Mouse (Mus musculus) midbrain, embryonic 11.5 days (tissue): ENCODE measurements around the gene Hdac11. TPM values are rescaled to one million over a fixed set of nuclear protein-coding genes. Genes with fewer than 3 reads are reported as not detected.

Experiments used
- ATAC-seq: fragments of 200-750 bp; cut with Nextera tagmentation; 2 replicates; pipeline ENCODE4 v1.8.0; 2017; ENCODE audit warnings: moderate TSS enrichment, moderate library complexity; ENCODE audit not compliant: low FRiP score
- DNase-seq: peaks from one replicate; pipeline ENCODE4 v3.0.0; 2015; ENCODE audit warnings: low spot score; ENCODE audit errors: missing footprints
- H3K27ac ChIP-seq: fragments of 300-500 bp; sonication (generic); 2 replicates; pipeline ENCODE4 v1.5.1; 2014; ENCODE audit warnings: low read depth, low read length
- H3K27me3 ChIP-seq: fragments of 300-500 bp; sonication (generic); 2 replicates; pipeline ENCODE4 v1.6.1; 2014; ENCODE audit warnings: mild to moderate bottlenecking, low read length, moderate library complexity, mixed read lengths; ENCODE audit not compliant: control insufficient read depth, insufficient read depth
- H3K36me3 ChIP-seq: fragments of 300-500 bp; sonication (generic); 2 replicates; pipeline ENCODE4 v1.6.1; 2014; ENCODE audit warnings: mild to moderate bottlenecking, low read length, moderate library complexity, mixed read lengths; ENCODE audit not compliant: control insufficient read depth, insufficient read depth
- H3K4me1 ChIP-seq: fragments of 300-500 bp; sonication (generic); 2 replicates; pipeline ENCODE4 v1.6.1; 2014; ENCODE audit warnings: low read length; ENCODE audit not compliant: control insufficient read depth, insufficient read depth
- H3K4me2 ChIP-seq: fragments of 300-500 bp; sonication (generic); 2 replicates; pipeline ENCODE4 v1.6.1; 2014; ENCODE audit warnings: mild to moderate bottlenecking, moderate library complexity
- H3K4me3 ChIP-seq: fragments of 300-500 bp; sonication (generic); 2 replicates; pipeline ENCODE4 v1.5.1; 2014; ENCODE audit warnings: low read depth, low read length
- H3K9ac ChIP-seq: fragments of 300-500 bp; sonication (generic); 2 replicates; pipeline ENCODE4 v1.6.1; 2014; ENCODE audit warnings: low read length
- H3K9me3 ChIP-seq: fragments of 300-500 bp; sonication (generic); 2 replicates; pipeline ENCODE4 v1.6.1; 2016; ENCODE audit warnings: low read length; ENCODE audit not compliant: control insufficient read depth
- WGBS: fragments of 180-500 bp; shearing (Covaris S2); extraction: QIAGEN DNeasy Blood & Tissue Kit; methylation state at CpG from one replicate; pipeline ENCODE4 v1.1.7; 2014; 5-methylcytosine and 5-hydroxymethylcytosine counted together
- polyA plus RNA-seq: library from polyadenylated mRNA; unstranded; fragments of >200 nt; fragmentation: Nextera tagmentation; extraction: Ambion mirVana; gene quantifications from 2 replicates; pipeline ENCODE4 v1.2.1, GENCODE M21; 2014

Hdac11 gene
- polyA plus RNA-seq, 1 experiment from 2014 or later = 13.0 TPM

GRCm38 (mm10) chr6:91185502-91185901 lies 29.0 kb downstream of the Hdac11 start:
- ATAC-seq (no peak), DNase-seq (no peak)
- Histone ChIP-seq H3K27ac (no peak overlapping the region), H3K9me3 (no peaks in the 10 kb centered on the region), H3K27me3 (no peaks in the 10 kb centered on the region), H3K4me2 (no peak overlapping the region), H3K9ac (no peak overlapping the region), H3K36me3 (no peaks in the 10 kb centered on the region), H3K4me1 (no peaks in the 10 kb centered on the region), H3K4me3 (no peak overlapping the region)
- WGBS = 85% methylated on average over 5 of the region's 5 CpGs

- ATAC-seq (no peak), DNase-seq (no peak)
- no peaks in the 10 kb centered on the region for H3K36me3 ChIP-seq
- no peaks in the 10 kb centered on the region for H3K9me3 ChIP-seq
- WGBS = 48% methylated on average over 4 of the region's 4 CpGs
- H3K27me3 ChIP-seq = no peaks in the 10 kb centered on the region
- H3K4me3 ChIP-seq = no peak overlapping the region
- no peaks in the 10 kb centered on the region for H3K4me1 ChIP-seq
- no peak overlapping the region for H3K4me2 ChIP-seq
- H3K27ac ChIP-seq = no peak overlapping the region
- H3K9ac ChIP-seq = no peak overlapping the region
These were observed 29.9 kb downstream of the Hdac11 start for GRCm38 (mm10) chr6:91186161-91186931.

GRCm38 (mm10) chr6:91186934-91187333 lies 30.5 kb downstream of the Hdac11 start:
- Histone ChIP-seq H3K4me2 (no peak overlapping the region), H3K9me3 (no peaks in the 10 kb centered on the region), H3K27ac (no peak overlapping the region), H3K9ac (no peak overlapping the region), H3K36me3 (no peaks in the 10 kb centered on the region), H3K27me3 (no peaks in the 10 kb centered on the region), H3K4me3 (no peak overlapping the region), H3K4me1 (no peaks in the 10 kb centered on the region)
- DNase-seq (no peak), ATAC-seq (no peak)
- 86% methylated on average over 6 of the region's 6 CpGs for WGBS

- no peaks in the 10 kb centered on the region for H3K4me1 ChIP-seq
- no peaks in the 10 kb centered on the region for H3K36me3 ChIP-seq
- no peaks in the 10 kb centered on the region for H3K9me3 ChIP-seq
- 76% methylated on average over 3 of the region's 3 CpGs for WGBS
- no peak overlapping the region for H3K4me2 ChIP-seq
- DNase-seq = no peak
- H3K4me3 ChIP-seq = no peak overlapping the region
- H3K9ac ChIP-seq = no peak overlapping the region
- no peak for ATAC-seq
- no peaks in the 10 kb centered on the region for H3K27me3 ChIP-seq
- no peak overlapping the region for H3K27ac ChIP-seq
These were observed 31.4 kb downstream of the Hdac11 start for GRCm38 (mm10) chr6:91187871-91188270.

GRCm38 (mm10) chr6:91189971-91190370 lies 33.5 kb downstream of the Hdac11 start:
- 86% methylated on average over 6 of the region's 6 CpGs for WGBS
- Histone ChIP-seq H3K9me3 (no peaks in the 10 kb centered on the region), H3K4me2 (no peak overlapping the region), H3K27me3 (no peaks in the 10 kb centered on the region), H3K4me3 (no peak overlapping the region), H3K27ac (no peak overlapping the region), H3K36me3 (no peaks in the 10 kb centered on the region), H3K9ac (no peak overlapping the region), H3K4me1 (no peaks in the 10 kb centered on the region)
- ATAC-seq = no peak
- DNase-seq = no peak

DNA sequence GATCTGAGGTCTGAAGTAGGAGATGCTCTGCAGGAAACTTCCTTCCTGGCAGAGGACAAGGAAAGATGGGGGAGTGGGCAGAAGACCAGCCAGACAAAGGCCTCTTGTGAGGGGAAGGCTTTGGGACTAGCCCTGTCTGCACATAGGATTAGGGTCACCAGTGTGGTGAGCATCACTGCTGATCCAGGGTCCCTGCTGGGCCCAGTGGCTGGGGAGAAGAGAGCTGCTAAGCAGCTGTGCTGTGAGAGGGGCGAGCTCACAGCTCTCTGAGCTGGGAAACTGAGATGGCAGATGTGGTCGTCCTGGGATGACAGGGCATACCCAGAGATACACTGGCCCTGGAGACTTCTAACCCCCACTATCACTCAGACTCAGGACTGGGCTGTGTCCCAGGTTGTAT lies 35.0 kb downstream of the Hdac11 start:
- H3K4me3 ChIP-seq = no peak overlapping the region
- 31% methylated on average over 2 of the region's 2 CpGs for WGBS
- H3K4me2 ChIP-seq = no peak overlapping the region
- H3K36me3 ChIP-seq = no peaks in the 10 kb centered on the region
- H3K9me3 ChIP-seq = no peaks in the 10 kb centered on the region
- no peaks in the 10 kb centered on the region for H3K27me3 ChIP-seq
- ATAC-seq (no peak), DNase-seq (no peak)
- no peak overlapping the region for H3K27ac ChIP-seq
- no peaks in the 10 kb centered on the region for H3K4me1 ChIP-seq
- H3K9ac ChIP-seq = no peak overlapping the region

GRCm38 (mm10) chr6:91192421-91192820 lies 36.0 kb downstream of the Hdac11 start:
- H3K4me1 ChIP-seq = no peaks in the 10 kb centered on the region
- no peaks in the 10 kb centered on the region for H3K36me3 ChIP-seq
- ATAC-seq (no peak), DNase-seq (no peak)
- no peaks in the 10 kb centered on the region for H3K27me3 ChIP-seq
- H3K9me3 ChIP-seq = no peaks in the 10 kb centered on the region
- H3K27ac ChIP-seq = no peak overlapping the region
- H3K9ac ChIP-seq = no peak overlapping the region
- no peak overlapping the region for H3K4me3 ChIP-seq
- H3K4me2 ChIP-seq = no peak overlapping the region
- 82% methylated on average over 3 of the region's 3 CpGs for WGBS

DNA sequence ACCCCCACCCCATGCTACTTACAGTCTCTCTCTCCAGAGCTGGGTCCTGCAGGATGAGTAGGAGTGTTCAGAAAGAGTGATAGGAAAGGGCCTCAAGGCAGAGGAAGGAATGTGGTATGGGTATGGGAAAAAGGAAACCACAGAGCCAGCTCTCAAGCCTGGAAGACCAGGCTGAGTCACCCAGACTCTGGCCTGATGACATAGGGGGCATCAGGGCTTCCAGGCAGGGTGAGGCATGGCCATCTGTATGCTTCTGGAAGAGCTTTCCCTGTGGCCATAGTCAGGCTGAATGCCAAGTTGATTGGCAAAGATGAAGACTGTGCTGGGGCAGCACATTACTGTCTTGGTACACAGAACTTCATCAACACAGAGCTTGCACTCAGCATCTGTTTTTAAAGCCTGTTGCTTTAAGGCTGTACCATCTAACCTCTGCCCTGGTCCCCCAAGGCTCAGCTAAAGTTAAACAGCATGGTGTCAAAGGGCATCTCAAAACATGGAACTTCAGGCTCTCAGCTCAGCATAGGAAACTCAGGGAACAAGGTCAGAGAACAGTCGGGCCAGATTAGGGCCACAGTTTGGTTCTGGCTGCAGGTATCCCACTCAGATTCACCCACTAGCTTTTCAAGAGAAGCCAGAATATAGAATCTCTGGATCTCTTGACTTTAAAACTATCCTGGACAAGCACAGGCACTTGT lies 36.5 kb downstream of the Hdac11 start:
- Histone ChIP-seq H3K27me3 (no peaks in the 10 kb centered on the region), H3K4me3 (no peak overlapping the region), H3K9ac (no peak overlapping the region), H3K4me1 (no peaks in the 10 kb centered on the region), H3K36me3 (no peaks in the 10 kb centered on the region), H3K4me2 (no peak overlapping the region), H3K27ac (no peak overlapping the region), H3K9me3 (no peaks in the 10 kb centered on the region)
- ATAC-seq (no peak), DNase-seq (no peak)
- 77% methylated on average over 1 of the region's 1 CpGs for WGBS

- H3K4me3 ChIP-seq = no peak overlapping the region
- no peak overlapping the region for H3K4me2 ChIP-seq
- 78% methylated on average over 2 of the region's 2 CpGs for WGBS
- ATAC-seq (no peak), DNase-seq (no peak)
- H3K4me1 ChIP-seq = 0 out of 2 replicates have a peak, but pooled peaks cover 2% of the 10 kb centered on the region
- no peaks in the 10 kb centered on the region for H3K9me3 ChIP-seq
- H3K36me3 ChIP-seq = no peaks in the 10 kb centered on the region
- no peak overlapping the region for H3K27ac ChIP-seq
- no peaks in the 10 kb centered on the region for H3K27me3 ChIP-seq
- H3K9ac ChIP-seq = no peak overlapping the region
These were observed 42.0 kb downstream of the Hdac11 start for GRCm38 (mm10) chr6:91198456-91198855.
